Mouse (Mus musculus) kidney, adult 2 months (tissue): ENCODE results near the gene Wdhd1.

Experiments
- CTCF ChIP-seq: fragments of 200-500 bp; conservative IDR thresholded peaks from 2 replicates; pipeline ENCODE4 v1.5.1; 2011; ENCODE audit warnings: low read depth, mild to moderate bottlenecking, control low read depth, low read length, moderate library complexity, mixed read lengths; ENCODE audit not compliant: insufficient read depth, insufficient read length
- POLR2A ChIP-seq: fragments of 200-500 bp; IDR thresholded peaks from one replicate; pipeline ENCODE4 v1.6.1; 2011; ENCODE audit warnings: low read depth, low read length, control low read depth

- no peak for TF ChIP-seq CTCF
- TF ChIP-seq POLR2A: no peak
These were observed 49.5 kb upstream of the Wdhd1 start for GRCm38 (mm10) chr14:47325965-47326761.
